Mouse (Mus musculus): ENCODE measurements around the gene Pde4b. TPM values are rescaled to one million over a fixed set of nuclear protein-coding genes. Genes with fewer than 3 reads are reported as not detected.
A peak's percentile ranks its signal among the peaks of the same experiment; 100 is the strongest.

Pde4b gene
- polyA plus RNA-seq, 1 experiment from 2014 or later = 11.9 TPM

- WGBS = 50% methylated on average over 3 of the region's 3 CpGs
- Histone ChIP-seq H3K4me3 (replicated peaks; ENCODE audit: low read depth, low read length) (no peak overlapping the region), H3K27me3 (ENCODE audit: insufficient read depth, low read length) (no peaks in the 10 kb centered on the region), H3K36me3 (ENCODE audit: insufficient read depth, low read length) (no peaks in the 10 kb centered on the region), H3K9me3 (replicated peaks; ENCODE audit: low read length) (no peaks in the 10 kb centered on the region), H3K27ac (no peak overlapping the region), H3K4me1 (replicated peaks; ENCODE audit: insufficient read depth, low read length) (peaks cover 23% of the 10 kb centered on the region), H3K4me2 (ENCODE audit: low read length) (no peak overlapping the region), H3K9ac (ENCODE audit: low read depth, low read length) (no peak overlapping the region)
- no peak for TF ChIP-seq CTCF (IDR thresholded peaks at IDR 0.05; ENCODE audit: low read depth)
- no peak for DNase-seq (ENCODE audit: low spot score)
- no peak for ATAC-seq (replicated peaks; ENCODE audit: low FRiP score, low read depth)
Measured at GRCm38 (mm10) chr4:102514972-102515835, 427.9 kb downstream of the Pde4b start.

DNA sequence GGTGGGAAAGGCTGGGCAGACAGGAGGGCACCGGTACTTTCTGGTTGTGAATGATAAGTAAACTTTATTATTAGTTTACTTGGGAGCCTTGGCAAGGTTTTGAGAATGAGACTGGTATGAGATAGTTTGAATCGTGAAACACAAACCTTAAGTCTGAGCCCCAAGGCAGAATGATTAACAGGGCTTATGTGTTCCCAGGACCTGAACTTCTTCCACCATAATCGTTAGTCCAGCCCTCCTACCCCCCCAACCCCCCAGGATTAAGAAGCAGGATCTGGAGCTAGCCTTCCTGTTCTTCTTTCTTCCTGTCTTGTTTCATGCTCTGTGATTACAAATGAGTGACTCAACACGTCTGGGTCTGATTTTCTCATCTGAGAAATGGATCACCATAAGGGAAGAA lies 429.1 kb downstream of the Pde4b start:
- H3K9ac ChIP-seq (ENCODE audit: low read depth, low read length) = no peak overlapping the region
- H3K27me3 ChIP-seq (ENCODE audit: insufficient read depth, low read length) = no peaks in the 10 kb centered on the region
- WGBS = 51% methylated on average over 4 of the region's 4 CpGs

DNA sequence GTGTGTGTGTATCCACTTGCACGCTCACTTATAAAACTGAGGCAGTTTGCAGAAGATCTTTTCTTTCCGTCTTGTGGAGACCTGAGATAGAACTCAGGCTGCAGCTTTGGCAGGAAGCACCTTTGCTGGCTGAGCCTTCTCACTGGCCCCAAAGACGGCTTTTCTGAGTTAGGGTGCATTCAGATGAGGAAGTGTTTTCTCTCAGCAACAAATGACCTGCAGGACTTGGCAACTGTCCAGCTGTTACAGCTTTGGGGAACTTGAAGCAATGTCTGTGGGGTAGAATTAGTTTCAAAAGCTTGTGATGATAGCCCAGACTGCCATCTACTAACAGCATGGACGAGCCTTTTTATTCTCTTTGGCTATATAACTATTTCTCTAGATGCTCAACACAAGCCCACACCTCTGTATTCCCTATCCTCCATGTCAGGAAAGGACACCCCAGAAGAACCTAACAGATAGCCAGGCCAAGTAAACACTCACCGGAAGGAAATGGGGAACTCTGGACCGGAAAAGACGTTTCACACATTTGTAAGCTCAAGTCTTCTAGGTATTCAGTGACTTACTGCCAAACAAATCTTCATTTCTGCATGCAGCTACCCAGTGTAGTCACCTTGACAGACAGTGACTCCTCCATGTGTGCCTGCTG lies 429.8 kb downstream of the Pde4b start:
- no peaks in the 10 kb centered on the region for H3K27me3 ChIP-seq (ENCODE audit: insufficient read depth, low read length)
- H3K4me2 ChIP-seq (ENCODE audit: low read length) = no peak overlapping the region
- H3K36me3 ChIP-seq (ENCODE audit: insufficient read depth, low read length) = no peaks in the 10 kb centered on the region
- TF ChIP-seq CTCF (IDR thresholded peaks at IDR 0.05; ENCODE audit: low read depth) = no peak
- 62% methylated on average over 7 of the region's 7 CpGs for WGBS
- no peaks in the 10 kb centered on the region for H3K9me3 ChIP-seq (replicated peaks; ENCODE audit: low read length)
- H3K27ac ChIP-seq = no peak overlapping the region
- H3K4me3 ChIP-seq (replicated peaks; ENCODE audit: low read depth, low read length) = no peak overlapping the region
- ATAC-seq (replicated peaks; ENCODE audit: low FRiP score, low read depth) (no peak), DNase-seq (ENCODE audit: low spot score) (no peak)
- 0 out of 2 replicates have a peak, but pooled peaks cover 6% of the 10 kb centered on the region for H3K4me1 ChIP-seq (replicated peaks; ENCODE audit: insufficient read depth, low read length)
- no peak overlapping the region for H3K9ac ChIP-seq (ENCODE audit: low read depth, low read length)

More for the DNA sequence above, 429.1 kb downstream of the Pde4b start:
- Histone ChIP-seq H3K27ac (no peak overlapping the region), H3K36me3 (ENCODE audit: insufficient read depth, low read length) (no peaks in the 10 kb centered on the region), H3K4me2 (ENCODE audit: low read length) (no peak overlapping the region), H3K4me3 (replicated peaks; ENCODE audit: low read depth, low read length) (no peak overlapping the region), H3K9me3 (replicated peaks; ENCODE audit: low read length) (no peaks in the 10 kb centered on the region), H3K4me1 (replicated peaks; ENCODE audit: insufficient read depth, low read length) (peaks cover 13% of the 10 kb centered on the region)
- ATAC-seq (replicated peaks; ENCODE audit: low FRiP score, low read depth) = no peak
- TF ChIP-seq CTCF (IDR thresholded peaks at IDR 0.05; ENCODE audit: low read depth) = no peak
- no peak for DNase-seq (ENCODE audit: low spot score)

- Histone ChIP-seq H3K27ac (no peak overlapping the region), H3K9ac (ENCODE audit: low read depth, low read length) (no peak overlapping the region), H3K36me3 (ENCODE audit: insufficient read depth, low read length) (no peaks in the 10 kb centered on the region), H3K4me1 (replicated peaks; ENCODE audit: insufficient read depth, low read length) (0 out of 2 replicates have a peak, but pooled peaks cover 3% of the 10 kb centered on the region), H3K27me3 (ENCODE audit: insufficient read depth, low read length) (no peaks in the 10 kb centered on the region), H3K9me3 (replicated peaks; ENCODE audit: low read length) (no peaks in the 10 kb centered on the region), H3K4me2 (ENCODE audit: low read length) (no peak overlapping the region), H3K4me3 (replicated peaks; ENCODE audit: low read depth, low read length) (no peak overlapping the region)
- TF ChIP-seq CTCF (IDR thresholded peaks at IDR 0.05; ENCODE audit: low read depth) = no peak
- DNase-seq (ENCODE audit: low spot score) (no peak), ATAC-seq (replicated peaks; ENCODE audit: low FRiP score, low read depth) (no peak)
- WGBS = 56% methylated on average over 2 of the region's 2 CpGs
Measured at GRCm38 (mm10) chr4:102517653-102518052, 430.3 kb downstream of the Pde4b start.

DNA sequence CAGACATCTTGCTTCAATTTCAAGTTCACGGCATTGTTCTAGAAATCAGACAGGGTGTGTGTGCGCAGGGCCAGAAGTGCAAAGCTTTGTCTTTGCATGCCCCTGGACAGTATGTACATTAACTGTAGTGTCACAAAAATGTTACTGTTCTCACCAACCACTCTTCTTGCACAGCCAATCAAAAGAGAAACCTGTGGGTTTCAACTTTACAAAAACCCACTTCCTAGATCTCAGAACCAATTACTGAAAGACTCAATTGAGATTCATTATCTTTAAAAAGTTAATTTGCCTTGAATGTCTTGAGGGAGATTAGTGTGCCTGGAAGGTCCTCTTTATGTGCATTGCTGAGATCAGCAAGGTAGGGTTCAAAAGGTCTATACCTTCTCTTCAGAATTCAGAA lies 431.0 kb downstream of the Pde4b start:
- TF ChIP-seq CTCF (IDR thresholded peaks at IDR 0.05; ENCODE audit: low read depth) = no peak
- Histone ChIP-seq H3K27ac (no peak overlapping the region), H3K36me3 (ENCODE audit: insufficient read depth, low read length) (no peaks in the 10 kb centered on the region), H3K4me2 (ENCODE audit: low read length) (no peak overlapping the region), H3K9ac (ENCODE audit: low read depth, low read length) (no peak overlapping the region), H3K4me3 (replicated peaks; ENCODE audit: low read depth, low read length) (no peak overlapping the region), H3K27me3 (ENCODE audit: insufficient read depth, low read length) (no peaks in the 10 kb centered on the region), H3K9me3 (replicated peaks; ENCODE audit: low read length) (no peaks in the 10 kb centered on the region), H3K4me1 (replicated peaks; ENCODE audit: insufficient read depth, low read length) (0 out of 2 replicates have a peak, but pooled peaks cover 3% of the 10 kb centered on the region)
- ATAC-seq (replicated peaks; ENCODE audit: low FRiP score, low read depth) = no peak
- DNase-seq (ENCODE audit: low spot score) = no peak
- WGBS = 91% methylated on average over 2 of the region's 2 CpGs

DNA sequence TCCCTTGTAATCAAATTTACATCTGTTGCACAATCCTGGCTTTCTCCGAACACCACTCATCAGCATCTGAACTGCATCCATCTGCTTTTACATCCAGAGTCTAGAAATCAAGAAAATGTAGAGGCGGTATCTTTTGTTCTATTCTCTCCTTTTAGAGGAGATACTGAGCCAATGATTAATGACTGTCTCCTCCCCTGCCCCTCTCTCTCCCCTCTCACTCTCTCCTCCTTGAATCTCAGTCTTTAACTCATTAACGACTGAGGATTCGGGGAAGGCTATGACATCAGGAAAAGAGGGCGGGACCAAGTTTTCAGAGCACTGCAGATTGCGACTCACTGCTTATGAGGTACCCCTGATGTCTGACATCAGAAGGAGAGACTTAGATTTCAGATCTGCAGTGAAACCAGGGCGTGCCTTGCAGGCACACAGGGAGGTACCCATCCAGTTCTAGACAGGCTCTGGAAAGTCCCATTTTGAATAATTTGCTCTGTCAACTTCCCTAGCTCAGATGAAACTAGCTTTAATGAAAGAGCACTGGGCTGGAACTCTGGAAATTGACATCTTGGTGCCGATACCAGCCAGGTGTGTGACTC lies 433.4 kb downstream of the Pde4b start:
- WGBS = 44% methylated on average over 8 of the region's 8 CpGs

More for the DNA sequence above, 433.4 kb downstream of the Pde4b start:
- ATAC-seq (replicated peaks; ENCODE audit: low FRiP score, low read depth) = 0 out of 2 replicates have a peak, but pooled peaks have one; percentile 40
- no peak overlapping the region for H3K9ac ChIP-seq (ENCODE audit: low read depth, low read length)
- H3K9me3 ChIP-seq (replicated peaks; ENCODE audit: low read length) = no peaks in the 10 kb centered on the region
- no peak overlapping the region for H3K4me3 ChIP-seq (replicated peaks; ENCODE audit: low read depth, low read length)
- H3K27ac ChIP-seq = no peak overlapping the region
- 0 out of 2 replicates have a peak, but pooled peaks cover 3% of the 10 kb centered on the region for H3K4me1 ChIP-seq (replicated peaks; ENCODE audit: insufficient read depth, low read length)
- H3K27me3 ChIP-seq (ENCODE audit: insufficient read depth, low read length) = no peaks in the 10 kb centered on the region
- TF ChIP-seq CTCF (IDR thresholded peaks at IDR 0.05; ENCODE audit: low read depth) = no peak
- no peak overlapping the region for H3K4me2 ChIP-seq (ENCODE audit: low read length)
- no peak for DNase-seq (ENCODE audit: low spot score)
- H3K36me3 ChIP-seq (ENCODE audit: insufficient read depth, low read length) = no peaks in the 10 kb centered on the region

Measured in kidney, postnatal 0 days (tissue).